Mouse (Mus musculus) intestine, embryonic 16.5 days (tissue): ENCODE results near the gene Cryl1. TPM values are rescaled to one million over a fixed set of nuclear protein-coding genes. Genes with fewer than 3 reads are reported as not detected.

Experiments used
- ATAC-seq: fragments of 200-750 bp; cut with Nextera tagmentation; 2 replicates; pipeline ENCODE4 v1.8.0; 2017; ENCODE audit warnings: moderate TSS enrichment, moderate library complexity
- H3K27ac ChIP-seq: fragments of 300-500 bp; sonication (generic); 2 replicates; pipeline ENCODE4 v1.5.1; 2014; ENCODE audit warnings: mild to moderate bottlenecking, low read length
- H3K27me3 ChIP-seq: fragments of 300-500 bp; sonication (generic); replicated peaks from 2 replicates; pipeline ENCODE4 v1.6.1; 2014; ENCODE audit warnings: low read length, control low read depth, mixed read lengths; ENCODE audit not compliant: control insufficient read depth, insufficient read depth
- H3K36me3 ChIP-seq: fragments of 300-500 bp; sonication (generic); 2 replicates; pipeline ENCODE4 v1.6.1; 2014; ENCODE audit warnings: low read length, control low read depth; ENCODE audit not compliant: control insufficient read depth, insufficient read depth
- H3K4me1 ChIP-seq: fragments of 300-500 bp; sonication (generic); 2 replicates; pipeline ENCODE4 v1.6.1; 2014; ENCODE audit warnings: low read length, control low read depth, mixed read lengths; ENCODE audit not compliant: control insufficient read depth, insufficient read depth
- H3K4me2 ChIP-seq: fragments of 300-500 bp; sonication (generic); 2 replicates; pipeline ENCODE4 v1.6.1; 2014; ENCODE audit warnings: low read depth, low read length, control low read depth
- H3K4me3 ChIP-seq: fragments of 300-500 bp; sonication (generic); 2 replicates; pipeline ENCODE4 v1.5.1; 2014; ENCODE audit warnings: mild to moderate bottlenecking, low read length
- H3K9ac ChIP-seq: fragments of 300-500 bp; sonication (generic); 2 replicates; pipeline ENCODE4 v1.6.1; 2014; ENCODE audit warnings: low read depth, low read length
- H3K9me3 ChIP-seq: fragments of 300-500 bp; sonication (generic); 2 replicates; pipeline ENCODE4 v1.6.1; 2016; ENCODE audit warnings: low read length, control low read depth; ENCODE audit not compliant: control insufficient read depth
- WGBS: fragments of 180-500 bp; shearing (Covaris S2); extraction: QIAGEN DNeasy Blood & Tissue Kit; methylation state at CpG from one replicate; pipeline ENCODE4 v1.1.7; 2014; 5-methylcytosine and 5-hydroxymethylcytosine counted together
- polyA plus RNA-seq: library from polyadenylated mRNA; unstranded; fragments of >200 nt; fragmentation: Nextera tagmentation; extraction: Ambion mirVana; gene quantifications from 2 replicates; pipeline ENCODE4 v1.2.1, GENCODE M21; 2015

Gene Cryl1
- polyA plus RNA-seq, 1 experiment from 2014 or later, result 139 TPM

DNA sequence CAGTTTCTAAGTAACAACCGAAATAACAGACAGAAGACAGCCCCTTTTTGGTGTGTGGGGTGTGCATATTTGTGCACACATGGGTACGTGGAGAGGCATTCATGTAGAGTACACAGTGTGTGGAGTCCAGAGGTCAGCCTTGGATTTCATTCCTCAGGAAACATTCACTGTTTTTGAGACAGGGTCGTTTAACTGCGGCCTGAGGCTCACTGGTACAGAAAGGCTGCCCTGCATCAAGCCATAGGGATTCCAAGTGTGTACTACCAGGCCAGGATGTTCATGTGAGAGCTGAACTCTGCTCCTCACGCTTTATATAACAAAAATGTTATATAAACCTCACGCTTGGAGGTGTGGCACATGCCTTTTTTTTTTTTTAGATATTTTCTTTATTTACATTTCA is 34.5 kb downstream of the Cryl1 start:
- H3K9ac ChIP-seq, result no peak overlapping the region
- ATAC-seq, result no peak
- no peaks in the 10 kb centered on the region for H3K27me3 ChIP-seq
- H3K27ac ChIP-seq, result no peak overlapping the region
- no peak overlapping the region for H3K4me2 ChIP-seq
- H3K4me3 ChIP-seq, result no peak overlapping the region
- no peaks in the 10 kb centered on the region for H3K36me3 ChIP-seq
- WGBS, result 69% methylated on average over 6 of the region's 6 CpGs
- peaks cover 7% of the 10 kb centered on the region; the same call in 1 of the 2 replicates for H3K4me1 ChIP-seq
- no peaks in the 10 kb centered on the region for H3K9me3 ChIP-seq

DNA sequence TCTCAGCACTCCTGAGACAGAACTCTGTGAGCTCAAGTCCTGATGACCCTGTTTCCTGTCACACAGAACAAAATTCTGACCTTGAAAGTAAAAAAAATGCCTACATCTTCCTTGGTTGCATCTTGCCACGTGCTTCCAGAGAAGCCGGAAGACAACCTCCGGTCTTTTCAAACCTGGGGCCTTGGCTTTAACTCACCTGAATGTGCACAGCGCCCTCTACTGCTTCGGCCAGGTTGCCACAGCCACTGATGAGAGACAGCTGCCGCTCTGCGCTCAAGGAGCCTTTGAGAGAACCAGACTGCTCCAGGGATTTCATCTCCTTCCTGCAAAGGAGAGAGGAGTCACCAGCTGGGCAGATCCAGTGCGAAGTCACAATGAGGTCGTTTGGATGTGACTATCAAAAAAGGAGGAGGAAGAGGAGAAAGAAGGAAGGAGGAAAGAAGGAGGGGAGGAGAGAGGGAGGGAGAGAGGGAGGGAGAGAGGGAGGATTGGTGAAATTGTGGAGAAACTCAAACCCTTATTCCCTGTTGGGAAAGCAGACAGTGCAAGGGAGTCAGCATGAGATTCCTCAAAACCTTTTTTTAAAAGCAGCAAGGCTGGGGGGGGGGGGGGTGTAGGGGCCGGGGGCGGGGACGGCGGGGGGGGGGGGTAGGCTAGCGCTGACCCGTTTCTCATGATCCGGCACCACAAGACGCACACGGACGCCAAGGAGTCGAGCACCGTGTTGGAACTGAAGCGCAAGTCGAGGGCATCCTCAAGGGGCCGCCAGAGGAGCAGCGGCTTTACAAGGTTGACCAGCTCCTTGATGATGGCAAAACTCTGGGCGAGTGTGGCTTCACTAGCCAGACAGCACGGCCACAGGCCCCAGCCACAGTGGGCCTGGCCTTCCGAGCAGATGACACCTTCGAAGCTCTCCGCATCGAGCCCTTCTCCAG is 35.3 kb downstream of the Cryl1 start:
- Histone ChIP-seq H3K4me1 (peaks cover 7% of the 10 kb centered on the region; the same call in 1 of the 2 replicates), H3K4me2 (no peak overlapping the region), H3K4me3 (no peak overlapping the region), H3K27ac (no peak overlapping the region), H3K36me3 (no peaks in the 10 kb centered on the region), H3K9me3 (no peaks in the 10 kb centered on the region), H3K27me3 (no peaks in the 10 kb centered on the region), H3K9ac (no peak overlapping the region)
- WGBS, result 14% methylated on average over 25 of the region's 31 CpGs
- peak; percentile 52; the same call in 1 of the 2 replicates for ATAC-seq

DNA sequence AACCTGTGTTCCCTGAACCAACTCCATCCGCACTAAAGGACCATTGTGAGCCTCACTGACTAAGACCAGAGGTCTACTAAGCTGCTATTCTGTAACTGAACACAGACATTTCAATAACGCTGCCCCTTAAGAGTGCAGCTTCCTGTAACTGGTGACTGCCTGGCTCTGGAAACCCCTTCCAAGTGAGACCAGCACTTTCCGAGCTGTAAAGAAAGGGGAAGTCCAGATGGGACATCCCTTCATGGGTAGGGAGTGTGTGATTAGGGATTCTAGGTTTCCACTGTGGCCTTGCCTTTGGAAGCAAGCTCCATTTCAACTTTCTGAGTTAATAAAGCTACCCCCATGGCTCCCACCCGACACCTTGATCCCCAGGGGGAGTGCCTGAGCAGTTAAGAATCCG is 41.3 kb downstream of the Cryl1 start:
- WGBS, result 80% methylated on average over 5 of the region's 5 CpGs
- H3K36me3 ChIP-seq, result no peaks in the 10 kb centered on the region
- ATAC-seq, result no peak
- H3K4me2 ChIP-seq, result no peak overlapping the region
- H3K27ac ChIP-seq, result no peak overlapping the region
- H3K9ac ChIP-seq, result no peak overlapping the region
- no peaks in the 10 kb centered on the region for H3K27me3 ChIP-seq
- H3K4me3 ChIP-seq, result no peak overlapping the region
- no peaks in the 10 kb centered on the region for H3K9me3 ChIP-seq
- H3K4me1 ChIP-seq, result no peaks in the 10 kb centered on the region

- H3K4me2 ChIP-seq, result no peak overlapping the region
- H3K9ac ChIP-seq, result no peak overlapping the region
- H3K27me3 ChIP-seq, result no peaks in the 10 kb centered on the region
- no peak overlapping the region for H3K27ac ChIP-seq
- 0 out of 2 replicates have a peak, but pooled peaks have one; percentile 65 for ATAC-seq
- no peaks in the 10 kb centered on the region for H3K36me3 ChIP-seq
- no peaks in the 10 kb centered on the region for H3K4me1 ChIP-seq
- 80% methylated on average over 7 of the region's 7 CpGs for WGBS
- no peak overlapping the region for H3K4me3 ChIP-seq
- no peaks in the 10 kb centered on the region for H3K9me3 ChIP-seq
These were observed 46.7 kb downstream of the Cryl1 start for GRCm38 (mm10) chr14:57351521-57352235.

DNA sequence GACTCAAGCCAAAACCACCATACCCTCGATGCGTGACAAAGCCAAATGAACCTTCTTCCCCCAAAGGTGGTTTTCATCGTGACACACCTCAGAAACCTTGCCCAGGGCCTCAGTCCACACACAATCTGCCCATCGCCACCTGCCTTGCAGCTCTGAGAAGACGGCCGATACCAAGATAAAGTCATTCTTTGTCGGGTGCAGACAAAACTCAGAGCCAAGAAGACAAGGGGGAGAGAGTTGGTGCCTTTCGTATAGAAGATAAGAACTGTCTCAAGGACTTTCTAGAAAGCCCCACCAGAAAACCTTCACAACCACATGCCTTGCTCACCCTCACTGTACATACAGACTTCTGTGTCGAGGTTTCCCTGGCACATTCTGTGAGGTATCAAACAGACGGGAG is 48.4 kb downstream of the Cryl1 start:
- no peak overlapping the region for H3K4me3 ChIP-seq
- H3K27ac ChIP-seq, result no peak overlapping the region
- 69% methylated on average over 10 of the region's 10 CpGs for WGBS
- no peaks in the 10 kb centered on the region for H3K9me3 ChIP-seq
- H3K36me3 ChIP-seq, result no peaks in the 10 kb centered on the region
- H3K27me3 ChIP-seq, result no peaks in the 10 kb centered on the region
- no peaks in the 10 kb centered on the region for H3K4me1 ChIP-seq
- H3K4me2 ChIP-seq, result no peak overlapping the region
- H3K9ac ChIP-seq, result no peak overlapping the region
- ATAC-seq, result no peak

- H3K9me3 ChIP-seq, result no peaks in the 10 kb centered on the region
- WGBS, result 70% methylated on average over 4 of the region's 4 CpGs
- ATAC-seq, result no peak
- H3K27ac ChIP-seq, result no peak overlapping the region
- no peaks in the 10 kb centered on the region for H3K36me3 ChIP-seq
- no peak overlapping the region for H3K9ac ChIP-seq
- no peak overlapping the region for H3K4me2 ChIP-seq
- H3K4me3 ChIP-seq, result no peak overlapping the region
- H3K4me1 ChIP-seq, result no peaks in the 10 kb centered on the region
- no peaks in the 10 kb centered on the region for H3K27me3 ChIP-seq
These were observed 50.2 kb downstream of the Cryl1 start for GRCm38 (mm10) chr14:57348155-57348554.

DNA sequence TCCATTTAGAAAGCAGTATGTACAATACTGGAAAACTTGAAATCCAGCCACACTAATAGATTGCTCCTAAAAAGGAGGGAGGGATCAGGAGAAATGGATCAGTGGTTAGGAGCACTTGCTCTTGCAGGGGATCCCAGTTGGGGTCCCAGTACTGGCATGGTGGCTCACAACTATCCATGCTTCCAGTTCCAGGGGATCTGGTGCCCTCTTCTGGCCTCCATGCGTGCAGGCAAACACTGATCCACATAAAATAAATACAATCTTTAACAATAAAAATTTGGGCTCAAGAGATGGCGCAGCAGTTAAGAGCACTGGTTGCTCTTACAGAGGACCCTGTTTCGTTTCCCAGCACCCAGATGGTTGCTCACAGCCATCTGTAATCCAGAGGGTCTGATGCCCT is 52.2 kb downstream of the Cryl1 start:
- ATAC-seq, result no peak
- Histone ChIP-seq H3K4me2 (no peak overlapping the region), H3K4me1 (no peaks in the 10 kb centered on the region), H3K9me3 (no peaks in the 10 kb centered on the region), H3K4me3 (no peak overlapping the region), H3K27me3 (no peaks in the 10 kb centered on the region), H3K9ac (no peak overlapping the region), H3K36me3 (no peaks in the 10 kb centered on the region), H3K27ac (no peak overlapping the region)
- 94% methylated on average over 3 of the region's 3 CpGs for WGBS

DNA sequence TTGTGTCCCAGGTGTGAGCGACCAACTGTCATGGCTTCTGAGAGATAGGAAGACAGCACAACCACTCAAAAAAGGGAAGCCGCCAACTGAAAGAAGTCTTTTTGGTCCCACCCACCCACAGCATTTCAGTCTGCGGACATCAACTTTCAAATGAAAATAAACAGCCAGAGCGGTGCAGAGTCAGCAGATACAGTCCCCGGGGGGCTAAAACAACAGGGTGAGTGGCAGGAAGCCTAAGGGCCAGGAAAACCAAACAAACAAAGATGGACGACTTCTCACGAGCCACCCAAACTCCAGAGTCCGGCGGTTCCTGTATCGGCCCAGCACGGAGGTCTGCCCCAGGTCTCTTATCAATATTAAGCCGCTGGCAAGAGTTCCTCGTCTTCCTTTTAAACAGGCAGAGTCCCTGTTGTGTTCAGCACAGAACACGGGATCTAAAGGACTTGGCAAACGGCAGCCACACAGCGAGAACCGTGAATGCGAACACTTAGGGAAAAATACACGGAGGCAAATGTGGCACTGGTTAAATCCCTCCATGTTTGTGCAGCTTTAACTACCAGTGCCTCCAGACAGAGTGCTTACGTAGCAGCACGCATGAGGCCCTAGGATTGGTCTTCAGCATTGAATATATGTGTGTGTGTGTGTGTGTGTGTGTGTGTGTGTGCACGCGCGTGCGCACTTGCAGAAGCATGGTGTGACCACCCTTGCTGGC is 53.4 kb downstream of the Cryl1 start:
- peak overlapping the region; percentile 48; the same call in 1 of the 2 replicates for H3K9ac ChIP-seq
- 0 out of 2 replicates have a peak overlapping the region, but pooled peaks have one; percentile 8 for H3K4me3 ChIP-seq
- H3K27me3 ChIP-seq, result no peaks in the 10 kb centered on the region
- H3K4me1 ChIP-seq, result no peaks in the 10 kb centered on the region
- ATAC-seq, result no peak
- no peak overlapping the region for H3K27ac ChIP-seq
- H3K4me2 ChIP-seq, result peak overlapping the region; percentile 35
- no peaks in the 10 kb centered on the region for H3K36me3 ChIP-seq
- no peaks in the 10 kb centered on the region for H3K9me3 ChIP-seq
- 53% methylated on average over 25 of the region's 25 CpGs for WGBS
